Mouse (Mus musculus) ovary, adult 10 weeks (tissue): ENCODE data around the gene Anapc5. TPM values are rescaled to one million over a fixed set of nuclear protein-coding genes. Genes with fewer than 3 reads are reported as not detected.

ENCODE experiments used
- polyA plus RNA-seq: library from polyadenylated mRNA; stranded (reverse); fragments of 350-450 nt; fragmentation: Illumina TruSeq; extraction: RNeasy Lipid Tissue Mini Kit (QIAGEN cat#74804); gene quantifications from one replicate; pipeline ENCODE4 v1.2.3, GENCODE M21; 2014

The Anapc5 gene
- polyA plus RNA-seq: 301 TPM

GRCm38 (mm10) chr5:122820777-122821523 lies at the start of gene Anapc5:
Gene Anapc5 (minus strand): TSS chr5:122821339.

GRCm38 (mm10) chr5:122849521-122850318 lies 28.6 kb upstream of the Anapc5 start, which contains the start of gene Rnf34:
Gene Rnf34 (plus strand): TSS chr5:122850048.

GRCm38 (mm10) chr5:122779277-122779834 lies 41.8 kb downstream of the Anapc5 start, which contains the start of gene Camkk2:
Gene Camkk2 (minus strand): TSS chr5:122779409.

Other genes with a start within 250 kb of the Anapc5 start
- 72.1 TPM for gene Ift81, start 206.8 kb downstream of the Anapc5 start, polyA plus RNA-seq
- 6.9 TPM for gene P2rx7, start 177.4 kb downstream of the Anapc5 start, polyA plus RNA-seq
- gene P2rx4, start 113.8 kb downstream of the Anapc5 start, polyA plus RNA-seq: 9.6 TPM
- 17.6 TPM for gene Camkk2, start 41.9 kb downstream of the Anapc5 start, polyA plus RNA-seq
- gene Rnf34, start 28.7 kb upstream of the Anapc5 start, polyA plus RNA-seq: 22.6 TPM
- gene Kdm2b, start 168.5 kb upstream of the Anapc5 start, polyA plus RNA-seq: 34.4 TPM
- gene Orai1, start 193.7 kb upstream of the Anapc5 start, polyA plus RNA-seq: 1.2 TPM
- gene Morn3, start 225.7 kb upstream of the Anapc5 start, polyA plus RNA-seq: not detected
- gene Tmem120b, start 247.1 kb upstream of the Anapc5 start, polyA plus RNA-seq: 2.9 TPM